Mouse (Mus musculus): ENCODE results near the gene Pcnx. TPM values are rescaled to one million over a fixed set of nuclear protein-coding genes. Genes with fewer than 3 reads are reported as not detected.

The Pcnx gene
- polyA plus RNA-seq, 1 experiment from 2014 or later, result 8.6 TPM

GRCm38 (mm10) chr12:81915176-81915950, 55.5 kb downstream of the Pcnx start:
- Histone ChIP-seq H3K4me2 (no peak overlapping the region), H3K4me1 (no peaks in the 10 kb centered on the region), H3K4me3 (no peak overlapping the region), H3K9me3 (replicated peaks) (no peaks in the 10 kb centered on the region), H3K36me3 (ENCODE audit: poor library complexity, severe bottlenecking) (peaks cover 26% of the 10 kb centered on the region), H3K27me3 (no peaks in the 10 kb centered on the region), H3K27ac (no peak overlapping the region), H3K9ac (no peak overlapping the region)
- WGBS, result 53% methylated on average over 2 of the region's 2 CpGs
- peak; percentile 71; the same call in 1 of the 2 replicates for ATAC-seq

DNA sequence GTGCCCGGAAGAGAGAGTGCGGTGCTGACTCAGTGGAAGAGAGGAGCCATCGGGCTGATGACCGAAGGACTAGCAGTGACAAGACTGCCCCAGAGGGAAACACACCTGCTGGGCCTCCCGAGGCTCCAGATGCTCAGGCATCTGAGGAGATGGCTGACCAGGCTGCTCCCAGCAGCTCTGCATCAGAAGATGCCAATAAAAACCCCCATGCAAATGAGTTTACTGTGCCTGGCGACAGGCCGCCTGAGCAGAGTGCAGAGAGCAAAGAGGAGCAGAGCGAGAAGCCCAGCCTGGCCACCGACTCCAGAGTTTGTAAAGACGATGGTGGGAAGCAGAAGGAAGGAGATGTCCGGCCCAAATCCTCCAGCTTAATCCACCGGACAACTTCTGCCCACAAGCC, 58.5 kb downstream of the Pcnx start:
- H3K4me1 ChIP-seq, result no peaks in the 10 kb centered on the region
- 90% methylated on average over 12 of the region's 12 CpGs for WGBS
- ATAC-seq, result no peak
- peaks cover 26% of the 10 kb centered on the region for H3K36me3 ChIP-seq (ENCODE audit: poor library complexity, severe bottlenecking)
- no peak overlapping the region for H3K4me3 ChIP-seq
- no peaks in the 10 kb centered on the region for H3K9me3 ChIP-seq (replicated peaks)
- no peaks in the 10 kb centered on the region for H3K27me3 ChIP-seq
- no peak overlapping the region for H3K4me2 ChIP-seq
- no peak overlapping the region for H3K27ac ChIP-seq
- H3K9ac ChIP-seq, result no peak overlapping the region

GRCm38 (mm10) chr12:81918886-81919285, 59.1 kb downstream of the Pcnx start:
- Histone ChIP-seq H3K4me2 (no peak overlapping the region), H3K27me3 (no peaks in the 10 kb centered on the region), H3K9me3 (replicated peaks) (no peaks in the 10 kb centered on the region), H3K4me3 (no peak overlapping the region), H3K36me3 (ENCODE audit: poor library complexity, severe bottlenecking) (peaks cover 26% of the 10 kb centered on the region), H3K4me1 (no peaks in the 10 kb centered on the region), H3K9ac (no peak overlapping the region), H3K27ac (no peak overlapping the region)
- ATAC-seq, result no peak
- 96% methylated on average over 14 of the region's 14 CpGs for WGBS

GRCm38 (mm10) chr12:81920027-81920426, 60.2 kb downstream of the Pcnx start:
- H3K27me3 ChIP-seq, result no peaks in the 10 kb centered on the region
- no peaks in the 10 kb centered on the region for H3K4me1 ChIP-seq
- H3K36me3 ChIP-seq (ENCODE audit: poor library complexity, severe bottlenecking), result peaks cover 26% of the 10 kb centered on the region
- H3K4me2 ChIP-seq, result no peak overlapping the region
- H3K9ac ChIP-seq, result no peak overlapping the region
- ATAC-seq, result no peak
- 89% methylated on average over 10 of the region's 10 CpGs for WGBS
- no peaks in the 10 kb centered on the region for H3K9me3 ChIP-seq (replicated peaks)
- no peak overlapping the region for H3K27ac ChIP-seq
- no peak overlapping the region for H3K4me3 ChIP-seq

GRCm38 (mm10) chr12:81920614-81921013, 60.8 kb downstream of the Pcnx start:
- H3K36me3 ChIP-seq (ENCODE audit: poor library complexity, severe bottlenecking), result peaks cover 26% of the 10 kb centered on the region
- WGBS, result 88% methylated on average over 2 of the region's 2 CpGs
- ATAC-seq, result no peak
- H3K27me3 ChIP-seq, result no peaks in the 10 kb centered on the region
- H3K27ac ChIP-seq, result no peak overlapping the region
- H3K9ac ChIP-seq, result no peak overlapping the region
- no peak overlapping the region for H3K4me2 ChIP-seq
- H3K9me3 ChIP-seq (replicated peaks), result no peaks in the 10 kb centered on the region
- H3K4me1 ChIP-seq, result no peaks in the 10 kb centered on the region
- H3K4me3 ChIP-seq, result no peak overlapping the region

DNA sequence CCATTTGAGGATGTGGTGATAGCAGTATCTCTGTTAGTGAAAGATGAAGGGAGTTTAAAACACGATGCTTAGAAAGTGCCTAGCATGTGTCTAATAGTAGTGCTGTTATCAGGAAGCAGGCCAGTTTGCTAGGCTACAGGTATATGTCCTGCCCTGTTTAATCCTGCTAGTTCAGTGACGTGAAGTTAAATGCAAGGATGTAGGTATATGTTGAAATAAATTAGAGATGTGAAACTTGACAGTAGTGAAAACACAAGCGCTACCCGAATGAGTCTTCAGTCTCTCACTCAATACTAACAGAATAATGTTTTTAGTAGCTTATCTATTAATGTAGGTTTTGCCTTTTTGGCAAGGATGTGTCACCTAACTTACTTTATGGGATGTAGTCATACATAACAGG, 62.0 kb downstream of the Pcnx start:
- no peak for ATAC-seq
- WGBS, result 97% methylated on average over 4 of the region's 4 CpGs

DNA sequence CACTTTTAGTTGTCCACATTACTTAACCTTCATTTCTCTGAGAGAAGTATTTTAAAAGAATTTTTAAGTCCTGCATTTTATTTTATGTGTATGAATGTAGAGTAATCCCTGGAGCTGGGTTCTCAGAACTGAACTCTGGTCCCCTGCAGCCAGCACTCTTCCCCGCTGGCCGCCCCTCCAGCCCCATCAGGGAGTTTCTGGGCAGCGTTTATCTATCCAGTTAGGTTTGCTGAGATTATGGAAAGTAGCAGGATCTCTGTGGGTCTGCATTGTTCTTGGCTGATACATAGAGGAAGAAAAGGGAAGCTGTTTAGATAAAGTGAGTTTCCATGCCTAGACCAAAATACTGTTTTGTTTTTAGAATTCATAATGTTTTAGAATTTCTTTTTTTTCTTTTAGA, 63.0 kb downstream of the Pcnx start:
- no peaks in the 10 kb centered on the region for H3K27me3 ChIP-seq
- H3K9me3 ChIP-seq (replicated peaks), result no peaks in the 10 kb centered on the region
- peaks cover 11% of the 10 kb centered on the region for H3K4me1 ChIP-seq
- no peak overlapping the region for H3K9ac ChIP-seq
- no peak for ATAC-seq
- no peak overlapping the region for H3K27ac ChIP-seq
- no peak overlapping the region for H3K4me3 ChIP-seq
- H3K4me2 ChIP-seq, result no peak overlapping the region
- 62% methylated on average over 3 of the region's 3 CpGs for WGBS
- peaks cover 22% of the 10 kb centered on the region for H3K36me3 ChIP-seq (ENCODE audit: poor library complexity, severe bottlenecking)

More for the DNA sequence above, 62.0 kb downstream of the Pcnx start:
- H3K4me1 ChIP-seq, result peaks cover 2% of the 10 kb centered on the region; the same call in 1 of the 2 replicates
- H3K36me3 ChIP-seq (ENCODE audit: poor library complexity, severe bottlenecking), result peaks cover 26% of the 10 kb centered on the region
- H3K9me3 ChIP-seq (replicated peaks), result no peaks in the 10 kb centered on the region
- no peak overlapping the region for H3K4me3 ChIP-seq
- H3K27ac ChIP-seq, result no peak overlapping the region
- no peaks in the 10 kb centered on the region for H3K27me3 ChIP-seq
- H3K9ac ChIP-seq, result no peak overlapping the region
- no peak overlapping the region for H3K4me2 ChIP-seq

DNA sequence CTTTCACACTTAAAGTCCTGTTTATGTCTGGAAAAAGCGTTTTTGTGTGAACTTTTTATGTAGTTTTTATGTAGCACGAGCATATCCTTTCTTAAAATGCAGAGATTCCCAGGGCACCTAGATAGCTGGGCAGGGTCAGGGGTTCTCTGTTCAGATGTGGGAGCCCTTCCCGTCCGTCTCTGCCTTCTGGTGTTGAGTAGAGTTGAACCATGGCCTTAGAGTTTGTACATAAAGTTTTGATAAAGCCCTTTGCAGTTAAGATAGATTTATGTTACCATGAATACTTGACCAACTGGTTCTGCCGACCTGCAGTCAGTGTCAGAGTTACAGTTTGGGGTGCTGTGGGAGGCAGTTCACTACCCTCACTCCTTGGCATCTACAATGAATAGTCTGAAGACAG, 67.3 kb downstream of the Pcnx start:
- H3K4me2 ChIP-seq, result no peak overlapping the region
- H3K4me3 ChIP-seq, result no peak overlapping the region
- H3K27ac ChIP-seq, result no peak overlapping the region
- H3K27me3 ChIP-seq, result no peaks in the 10 kb centered on the region
- no peaks in the 10 kb centered on the region for H3K36me3 ChIP-seq (ENCODE audit: poor library complexity, severe bottlenecking)
- no peaks in the 10 kb centered on the region for H3K9me3 ChIP-seq (replicated peaks)
- peaks cover 14% of the 10 kb centered on the region for H3K4me1 ChIP-seq
- no peak for ATAC-seq
- no peak overlapping the region for H3K9ac ChIP-seq
- 89% methylated on average over 5 of the region's 5 CpGs for WGBS

DNA sequence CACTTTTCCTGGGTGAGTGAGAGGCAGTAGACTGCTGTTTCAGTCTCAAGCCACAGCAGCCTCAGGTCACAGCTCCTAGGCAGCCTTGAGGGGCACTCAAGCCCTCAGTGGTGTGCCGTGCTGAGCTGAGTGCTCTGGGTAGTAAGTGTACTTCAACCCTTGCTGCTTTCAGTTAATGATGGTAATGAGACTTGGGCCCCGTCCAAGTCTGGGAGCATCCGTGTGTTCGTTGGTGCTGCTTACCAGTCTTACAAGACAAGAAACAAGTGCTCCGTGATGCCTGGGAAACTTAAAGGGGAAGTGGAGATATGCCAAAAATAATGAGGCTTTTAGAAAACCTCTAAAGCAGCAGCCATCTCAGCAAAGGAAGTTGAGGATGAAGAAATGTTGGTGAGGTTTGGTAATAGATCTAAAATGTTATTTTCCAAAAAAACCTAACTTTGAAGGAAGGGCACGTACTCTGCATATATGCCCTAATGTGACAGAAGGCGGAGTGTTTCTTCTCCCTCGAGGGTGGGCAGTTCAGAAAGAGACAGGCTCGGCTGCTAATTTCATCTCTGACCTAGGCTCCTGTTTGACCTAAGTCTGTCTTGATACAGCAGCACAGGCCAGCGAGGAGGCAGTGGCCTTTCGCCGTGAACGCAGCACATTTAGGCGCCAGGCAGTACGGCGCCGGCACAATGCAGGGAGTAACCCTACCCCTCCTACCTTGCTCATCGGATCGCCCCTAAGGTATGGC, 68.0 kb downstream of the Pcnx start:
- Histone ChIP-seq H3K4me1 (peaks cover 14% of the 10 kb centered on the region), H3K4me3 (no peak overlapping the region), H3K27me3 (no peaks in the 10 kb centered on the region), H3K27ac (no peak overlapping the region), H3K9me3 (replicated peaks) (no peaks in the 10 kb centered on the region), H3K9ac (no peak overlapping the region), H3K36me3 (ENCODE audit: poor library complexity, severe bottlenecking) (no peaks in the 10 kb centered on the region), H3K4me2 (no peak overlapping the region)
- 0 out of 2 replicates have a peak, but pooled peaks have one; percentile 45 for ATAC-seq
- 71% methylated on average over 19 of the region's 19 CpGs for WGBS

DNA sequence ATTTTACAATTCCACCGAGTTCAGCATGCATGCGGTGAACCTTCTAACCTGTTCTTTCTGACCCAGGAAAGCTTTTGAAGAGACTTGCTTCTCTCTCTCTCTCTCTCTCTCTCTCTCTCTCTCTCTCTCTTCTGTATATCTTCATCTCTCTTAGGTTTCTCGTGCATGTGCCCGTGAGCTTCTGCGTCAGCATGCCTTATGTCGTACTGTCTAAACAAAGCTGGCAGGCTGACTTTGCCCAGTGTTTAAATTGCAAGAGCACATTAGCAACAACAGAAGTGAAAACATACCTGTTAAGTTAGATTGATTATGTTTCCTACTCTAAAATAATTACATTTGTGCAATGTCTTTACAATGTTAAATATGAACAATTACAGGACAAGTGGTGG, 68.6 kb downstream of the Pcnx start:
- no peaks in the 10 kb centered on the region for H3K9me3 ChIP-seq (replicated peaks)
- H3K27ac ChIP-seq, result no peak overlapping the region
- 85% methylated on average over 6 of the region's 6 CpGs for WGBS
- ATAC-seq, result no peak
- H3K4me3 ChIP-seq, result no peak overlapping the region
- H3K27me3 ChIP-seq, result no peaks in the 10 kb centered on the region
- peaks cover 1% of the 10 kb centered on the region; the same call in 1 of the 2 replicates for H3K36me3 ChIP-seq (ENCODE audit: poor library complexity, severe bottlenecking)
- no peak overlapping the region for H3K9ac ChIP-seq
- no peak overlapping the region for H3K4me2 ChIP-seq
- H3K4me1 ChIP-seq, result peaks cover 14% of the 10 kb centered on the region

- WGBS, result 79% methylated on average over 13 of the region's 13 CpGs
- Histone ChIP-seq H3K4me3 (no peak overlapping the region), H3K9me3 (replicated peaks) (no peaks in the 10 kb centered on the region), H3K36me3 (ENCODE audit: poor library complexity, severe bottlenecking) (peaks cover 4% of the 10 kb centered on the region; the same call in 1 of the 2 replicates), H3K9ac (no peak overlapping the region), H3K4me2 (no peak overlapping the region), H3K27me3 (no peaks in the 10 kb centered on the region), H3K27ac (no peak overlapping the region), H3K4me1 (peaks cover 17% of the 10 kb centered on the region)
- ATAC-seq, result no peak
Measured at GRCm38 (mm10) chr12:81932015-81932414, 72.2 kb downstream of the Pcnx start.

DNA sequence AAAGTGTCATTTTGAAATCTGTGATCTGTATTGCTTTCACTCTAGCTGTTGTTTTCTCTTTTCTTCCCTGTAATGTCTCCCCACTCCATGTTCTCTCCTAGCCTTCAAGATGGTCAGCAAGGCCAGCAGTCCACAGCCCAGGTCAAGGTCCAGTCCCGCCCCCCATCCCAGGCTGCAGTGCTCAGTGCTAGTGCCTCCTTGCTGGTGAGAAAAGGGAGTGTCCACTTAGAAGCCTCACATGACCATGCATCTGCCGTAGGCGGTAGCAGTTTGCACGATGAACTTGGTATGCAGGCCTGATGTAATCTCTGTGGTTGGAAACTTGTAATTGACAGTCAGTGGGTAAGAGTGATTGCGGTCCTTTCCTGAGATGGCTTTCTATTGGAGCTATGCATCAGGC, 73.6 kb downstream of the Pcnx start:
- H3K9ac ChIP-seq, result no peak overlapping the region
- no peaks in the 10 kb centered on the region for H3K27me3 ChIP-seq
- no peak for ATAC-seq
- no peak overlapping the region for H3K4me3 ChIP-seq
- H3K27ac ChIP-seq, result no peak overlapping the region
- H3K36me3 ChIP-seq (ENCODE audit: poor library complexity, severe bottlenecking), result peaks cover 4% of the 10 kb centered on the region; the same call in 1 of the 2 replicates
- H3K4me2 ChIP-seq, result no peak overlapping the region
- peaks cover 6% of the 10 kb centered on the region for H3K4me1 ChIP-seq
- 90% methylated on average over 5 of the region's 5 CpGs for WGBS
- no peaks in the 10 kb centered on the region for H3K9me3 ChIP-seq (replicated peaks)
